Mouse (Mus musculus): Measurements from ENCODE around the gene Rai14.

Gene Rai14

GRCm38 (mm10) chr15:10720671-10721070 lies 6.2 kb upstream of the Rai14 start:
- no peak for DNase-seq

- no peak for DNase-seq
Observed at GRCm38 (mm10) chr15:10720188-10720587, 5.8 kb upstream of the Rai14 start.

- no peak for DNase-seq
Observed at GRCm38 (mm10) chr15:10719511-10719910, 5.1 kb upstream of the Rai14 start.

- no peak for DNase-seq
Observed at GRCm38 (mm10) chr15:10718763-10719162, 4.3 kb upstream of the Rai14 start.

GRCm38 (mm10) chr15:10717284-10717683 lies 2.9 kb upstream of the Rai14 start:
- DNase-seq: no peak

GRCm38 (mm10) chr15:10715966-10716365 lies 1.5 kb upstream of the Rai14 start:
- DNase-seq: no peak

- DNase-seq: no peak
Observed at GRCm38 (mm10) chr15:10715139-10715505, 698 bp upstream of the Rai14 start.

GRCm38 (mm10) chr15:10713626-10714316 lies 653 bp downstream of the Rai14 start:
- no peak for DNase-seq

GRCm38 (mm10) chr15:10713181-10713625 lies 1.2 kb downstream of the Rai14 start:
- no peak for DNase-seq

- no peak for DNase-seq
Observed at GRCm38 (mm10) chr15:10712288-10712687, 2.1 kb downstream of the Rai14 start.

GRCm38 (mm10) chr15:10711231-10711630 lies 3.2 kb downstream of the Rai14 start:
- DNase-seq: no peak

GRCm38 (mm10) chr15:10708591-10709272 lies 5.7 kb downstream of the Rai14 start:
- DNase-seq: no peak

- no peak for DNase-seq
Observed at GRCm38 (mm10) chr15:10707109-10707508, 7.3 kb downstream of the Rai14 start.

GRCm38 (mm10) chr15:10706414-10706813 lies 8.0 kb downstream of the Rai14 start:
- no peak for DNase-seq

GRCm38 (mm10) chr15:10705752-10706151 lies 8.7 kb downstream of the Rai14 start:
- no peak for DNase-seq

GRCm38 (mm10) chr15:10704328-10704727 lies 10.1 kb downstream of the Rai14 start:
- DNase-seq: no peak

- DNase-seq: no peak
Observed at GRCm38 (mm10) chr15:10701571-10701970, 12.9 kb downstream of the Rai14 start.

- no peak for DNase-seq
Observed at GRCm38 (mm10) chr15:10700891-10701466, 13.4 kb downstream of the Rai14 start.

GRCm38 (mm10) chr15:10696478-10697234 lies 17.8 kb downstream of the Rai14 start:
- DNase-seq: no peak

GRCm38 (mm10) chr15:10692627-10693026 lies 21.8 kb downstream of the Rai14 start:
- DNase-seq: no peak

GRCm38 (mm10) chr15:10691481-10691880 lies 22.9 kb downstream of the Rai14 start:
- DNase-seq: no peak

- DNase-seq: no peak
Observed at GRCm38 (mm10) chr15:10690973-10691372, 23.5 kb downstream of the Rai14 start.

- DNase-seq: no peak
Observed at GRCm38 (mm10) chr15:10690219-10690618, 24.2 kb downstream of the Rai14 start.

All from thymus, postnatal 36 days (tissue).